Mouse (Mus musculus) adrenal gland, adult 8-10 months (tissue): ENCODE results near the gene Snrpg. TPM values are rescaled to one million over a fixed set of nuclear protein-coding genes. Genes with fewer than 3 reads are reported as not detected.

Source experiments
- DNase-seq: peaks from one replicate; pipeline ENCODE4 v3.0.0; 2022
- total RNA-seq, 4 experiments: library from RNA; stranded (reverse); gene quantifications; 2 replicates each; pipeline ENCODE4 v1.2.4; 2022

Snrpg gene
- total RNA-seq, 4 experiments from 2014 or later, result 115 to 403 (median 241) TPM

- no peak for DNase-seq
Measured at GRCm38 (mm10) chr6:86399995-86400394, 28.9 kb downstream of the Snrpg start.

DNA sequence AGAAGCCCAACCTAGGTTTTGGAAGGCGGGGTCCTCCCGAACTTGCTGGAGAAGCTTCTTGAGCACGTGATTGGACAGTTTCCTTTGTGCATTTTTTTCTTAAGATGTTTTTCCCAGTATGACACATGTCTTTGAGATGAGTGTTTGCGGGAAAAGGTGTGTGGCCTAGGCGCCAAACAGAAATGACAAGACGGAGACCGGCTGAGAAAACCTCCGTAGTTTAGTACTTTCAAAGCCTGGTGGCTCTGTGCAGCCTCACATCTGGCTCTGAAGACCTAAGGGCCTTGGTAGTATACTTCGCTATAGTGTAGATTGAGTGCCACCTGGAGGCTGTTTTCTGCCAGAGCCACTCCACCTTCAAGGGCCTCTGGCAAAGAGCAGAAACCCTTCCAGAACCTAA is 29.9 kb downstream of the Snrpg start:
- peak; percentile 74 for DNase-seq

DNA sequence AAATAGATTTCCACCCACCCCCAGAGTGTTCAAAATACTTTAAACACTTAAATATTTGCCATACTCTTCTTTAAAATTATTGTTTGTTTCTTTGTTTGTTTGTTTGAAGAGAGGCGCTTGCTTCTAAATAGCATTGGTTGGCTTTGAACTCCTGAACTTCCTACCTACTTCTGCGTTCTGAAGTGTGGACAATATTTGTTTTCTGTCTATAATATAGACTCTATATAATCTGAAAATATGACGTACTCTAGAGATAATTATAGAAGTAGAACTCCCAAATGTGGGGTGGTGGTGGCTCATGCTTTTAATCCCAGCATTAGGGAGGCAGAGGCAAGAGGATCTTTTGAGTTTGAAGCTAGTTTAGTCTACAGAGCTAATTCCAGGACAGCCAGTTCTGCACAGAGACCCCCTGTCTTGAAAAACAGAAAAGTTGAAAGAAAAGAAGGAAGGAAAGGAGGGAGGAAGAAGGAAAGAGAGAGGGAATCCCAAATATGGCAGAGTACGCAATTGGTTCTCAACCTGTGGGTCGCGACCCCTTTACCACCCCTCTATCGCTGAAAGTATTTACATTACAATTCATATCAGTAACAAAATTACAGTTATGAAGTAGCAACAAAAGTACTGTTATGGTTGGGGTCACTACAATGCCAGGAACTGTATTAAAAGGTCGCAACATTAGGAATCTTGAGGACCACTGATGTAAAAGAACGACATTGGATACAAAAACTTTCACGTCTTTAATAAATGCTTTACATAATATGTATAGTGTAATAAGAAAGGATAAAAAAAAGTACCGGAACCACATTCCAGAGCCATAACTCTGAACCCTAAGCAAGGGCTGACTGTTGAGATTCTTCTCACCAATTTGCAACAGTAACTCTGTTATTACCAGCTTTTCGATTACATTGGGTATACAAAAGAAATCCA is 31.8 kb downstream of the Snrpg start:
- no peak for DNase-seq

DNA sequence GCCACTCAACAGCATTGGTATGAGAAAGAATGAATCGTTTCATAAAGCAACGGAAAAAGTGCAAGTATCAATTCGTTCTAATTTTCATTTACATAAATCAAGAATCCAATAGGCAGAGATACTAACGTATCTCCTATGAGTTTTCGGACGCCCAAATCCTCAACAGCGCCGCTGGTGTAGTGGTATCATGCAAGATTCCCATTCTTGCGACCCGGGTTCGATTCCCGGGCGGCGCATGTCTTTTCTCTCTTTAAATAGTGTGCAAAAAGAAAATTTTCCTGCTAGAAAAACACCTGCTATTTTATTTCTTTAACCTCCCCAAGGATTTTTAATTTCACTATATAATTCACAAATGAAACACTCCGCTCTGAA is 32.6 kb downstream of the Snrpg start:
- DNase-seq, result no peak

DNA sequence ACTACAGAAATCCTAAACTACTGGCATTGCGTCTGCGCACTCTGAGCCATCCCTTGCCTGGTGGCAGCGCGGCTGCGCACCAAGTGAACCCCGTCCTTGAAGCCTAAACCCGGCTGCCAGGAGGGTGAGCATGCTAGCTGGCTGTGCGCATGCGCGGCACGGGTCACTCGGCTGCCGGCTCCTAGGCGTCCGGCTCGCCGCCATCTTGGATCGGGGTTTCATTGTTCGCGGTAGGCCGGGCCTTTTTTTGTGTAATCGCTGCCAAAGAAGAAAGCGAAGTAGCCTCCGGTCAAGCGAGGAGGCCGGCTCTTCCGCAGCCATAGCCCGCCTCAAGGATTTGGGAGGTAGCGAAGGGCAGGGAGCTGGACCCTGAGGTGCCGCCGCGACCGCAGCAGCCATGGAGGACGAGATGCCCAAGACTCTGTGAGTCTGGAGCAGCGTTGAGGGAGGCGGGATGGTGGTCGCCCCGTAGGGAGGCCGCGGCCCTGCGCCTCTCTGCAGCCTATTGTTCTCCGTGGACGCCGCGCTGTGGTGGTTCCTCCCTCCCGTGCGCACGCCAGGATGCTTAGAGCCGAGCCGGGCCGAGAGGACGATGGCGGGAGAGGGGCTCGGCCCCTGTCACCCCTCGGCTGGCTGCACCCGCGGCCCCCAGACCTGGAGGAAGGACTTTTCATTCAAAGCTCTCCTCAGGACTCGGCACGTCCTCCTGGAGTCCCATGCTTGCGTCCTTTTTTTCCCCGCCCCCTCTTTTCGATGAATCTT is 33.2 kb downstream of the Snrpg start, which contains the start of gene Tia1:
Gene Tia1, plus strand, starts transcription at position 120 of the 762 bp plus-strand sequence.
- DNase-seq, result peak; percentile 97

DNA sequence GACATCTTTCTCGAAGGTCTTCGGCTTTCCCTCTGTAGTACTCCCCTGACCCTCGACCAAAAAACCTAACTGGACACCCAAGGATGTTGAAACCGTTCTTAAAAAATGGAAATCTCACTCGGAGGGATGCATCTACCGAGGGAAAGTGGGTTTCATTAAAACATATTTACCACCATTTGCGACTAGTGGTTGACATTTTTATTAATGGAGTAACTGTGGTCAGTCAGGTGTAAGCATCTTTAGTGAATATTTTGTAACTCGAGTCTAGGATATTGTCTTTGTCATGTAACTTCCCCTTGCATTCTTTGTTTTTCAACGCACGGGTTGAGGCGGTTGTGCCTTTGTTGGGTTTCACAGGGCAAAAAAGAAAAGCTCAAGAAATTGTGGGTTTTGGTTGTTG is 33.9 kb downstream of the Snrpg start:
- DNase-seq, result no peak

- DNase-seq, result no peak
Measured at GRCm38 (mm10) chr6:86406306-86406705, 35.2 kb downstream of the Snrpg start.

DNA sequence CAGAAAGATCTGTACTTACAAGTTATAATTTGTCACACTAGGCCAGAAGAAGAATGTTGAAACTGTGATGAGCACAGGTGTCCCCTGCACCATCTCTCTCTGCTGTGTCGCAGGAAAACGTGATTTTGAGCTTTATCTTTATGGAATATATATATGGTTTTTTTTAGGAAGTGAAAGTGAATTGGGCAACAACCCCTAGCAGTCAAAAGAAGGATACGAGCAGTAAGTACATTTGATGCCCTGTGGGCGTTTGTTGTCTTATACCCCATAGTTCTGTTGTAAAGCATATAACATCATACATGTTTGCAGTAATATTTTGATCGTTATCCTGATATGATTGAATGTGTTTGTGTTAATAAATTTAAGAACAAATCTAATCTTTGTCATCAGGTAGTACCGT is 47.6 kb downstream of the Snrpg start:
- DNase-seq, result no peak

DNA sequence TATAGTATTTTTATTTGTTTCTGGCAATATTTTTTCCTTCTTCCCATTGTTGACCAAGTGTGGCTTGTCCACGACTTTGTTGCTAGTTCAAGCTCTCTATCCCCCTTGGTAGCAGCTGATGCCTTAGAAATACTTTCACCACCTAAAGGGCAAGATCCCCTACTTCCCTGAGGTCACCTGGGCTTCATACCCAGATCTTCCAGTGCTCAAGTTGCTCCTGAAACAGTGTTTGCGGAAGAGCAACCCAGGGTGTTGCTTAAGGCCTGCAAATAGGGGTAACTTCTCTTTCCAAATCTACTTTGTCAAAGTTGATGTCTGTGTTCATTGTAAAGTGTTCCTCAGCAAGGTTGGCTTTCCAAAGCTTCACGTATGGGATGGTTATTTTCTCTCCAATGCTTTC is 48.1 kb downstream of the Snrpg start:
- DNase-seq, result no peak

- no peak for DNase-seq
Measured at GRCm38 (mm10) chr6:86420491-86420890, 49.4 kb downstream of the Snrpg start.

- DNase-seq, result no peak
Measured at GRCm38 (mm10) chr6:86426358-86426757, 55.3 kb downstream of the Snrpg start, which contains the start of gene Gm44790. Gm44790 (plus strand) TSS chr6:86426658.

Other genes starting within 250 kb of the Snrpg start
- gene Tgfa, start 176.1 kb upstream of the Snrpg start, total RNA-seq, result 10 to 100 TPM; 15.0 to 25.1 (median 19.7) TPM
- 10 to 100 TPM; 47.5 to 96.0 (median 73.9) TPM for gene Fam136a, start 5.7 kb upstream of the Snrpg start, total RNA-seq
- 100 to 1,000 TPM; 151 to 257 (median 207) TPM for gene Pcyox1, start 25.9 kb downstream of the Snrpg start, total RNA-seq
- 100 to 1,000 TPM in 1 of 4 experiments, 10 to 100 TPM in 3; 44.0 to 121 (median 82.9) TPM for gene Tia1, start 32.9 kb downstream of the Snrpg start, total RNA-seq
- 1 to 10 TPM in 2 of 4 experiments, not detected in 2; 4.6 to 6.2 TPM for gene Gm44790, start 55.4 kb downstream of the Snrpg start, total RNA-seq
- gene C87436, start 67.1 kb downstream of the Snrpg start, total RNA-seq, result 10 to 100 TPM; 22.4 to 27.7 (median 24.8) TPM
- 100 to 1,000 TPM; 286 to 319 (median 308) TPM for gene Pcbp1, start 155.0 kb downstream of the Snrpg start, total RNA-seq